Mouse (Mus musculus) heart, postnatal 25 days (tissue): ENCODE data around the gene Grtp1. TPM values are rescaled to one million over a fixed set of nuclear protein-coding genes. Genes with fewer than 3 reads are reported as not detected.

Source experiments
- DNase-seq: peaks from one replicate; pipeline ENCODE4 v3.0.0; 2022; ENCODE audit warnings: low spot score
- intact Hi-C: fragments of 180-260 bp; cut with DNase I; formaldehyde crosslinking; loops from one replicate; pipeline ENCODE4 v1.15.1; 2025
- total RNA-seq, 2 experiments: library from RNA; stranded (reverse); gene quantifications; 2 replicates each; pipeline ENCODE4 v1.2.3; 2021

Gene Grtp1
- total RNA-seq = 1 to 10 TPM; 4.1 to 5.2 TPM

DNA sequence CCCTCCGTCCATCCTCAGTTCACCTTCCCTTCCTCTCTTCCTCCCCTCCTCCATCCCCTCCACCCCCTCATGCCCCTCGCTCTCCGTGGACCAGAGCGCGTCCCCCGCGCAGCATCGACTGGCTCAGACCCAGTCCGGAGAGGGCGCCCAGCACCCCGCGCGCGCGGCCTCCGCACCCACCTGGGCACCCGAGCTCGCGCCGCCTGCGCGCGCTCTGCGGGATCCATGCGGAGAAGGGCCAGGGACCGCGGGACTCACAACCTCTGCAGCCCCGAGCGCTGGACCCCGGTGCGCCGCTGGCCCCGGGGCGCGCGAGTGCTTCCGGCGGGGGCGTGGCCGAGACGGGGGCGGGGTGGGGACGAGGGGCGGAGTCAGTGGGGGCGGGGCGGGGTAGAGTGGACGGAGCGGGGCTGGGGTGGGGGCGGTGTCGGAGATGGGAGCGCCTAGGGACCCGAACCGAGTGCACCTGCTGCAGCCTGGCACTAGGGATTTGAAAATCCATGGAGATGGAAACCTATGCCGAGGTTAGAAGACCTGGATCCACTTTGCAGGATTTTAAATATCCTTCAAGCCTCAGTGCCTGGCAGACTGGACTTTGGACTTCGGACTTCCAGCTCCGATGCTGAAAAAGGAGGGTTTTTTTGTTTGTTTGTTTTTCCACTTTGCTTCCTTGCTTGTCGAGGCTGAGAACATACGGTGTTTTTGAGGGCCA, at the start of gene Grtp1:
Grtp1 (minus strand) TSS at position 320 of the 712 bp plus-strand sequence.
- DNase-seq = no peak
- intact Hi-C loops = no loop called here

DNA sequence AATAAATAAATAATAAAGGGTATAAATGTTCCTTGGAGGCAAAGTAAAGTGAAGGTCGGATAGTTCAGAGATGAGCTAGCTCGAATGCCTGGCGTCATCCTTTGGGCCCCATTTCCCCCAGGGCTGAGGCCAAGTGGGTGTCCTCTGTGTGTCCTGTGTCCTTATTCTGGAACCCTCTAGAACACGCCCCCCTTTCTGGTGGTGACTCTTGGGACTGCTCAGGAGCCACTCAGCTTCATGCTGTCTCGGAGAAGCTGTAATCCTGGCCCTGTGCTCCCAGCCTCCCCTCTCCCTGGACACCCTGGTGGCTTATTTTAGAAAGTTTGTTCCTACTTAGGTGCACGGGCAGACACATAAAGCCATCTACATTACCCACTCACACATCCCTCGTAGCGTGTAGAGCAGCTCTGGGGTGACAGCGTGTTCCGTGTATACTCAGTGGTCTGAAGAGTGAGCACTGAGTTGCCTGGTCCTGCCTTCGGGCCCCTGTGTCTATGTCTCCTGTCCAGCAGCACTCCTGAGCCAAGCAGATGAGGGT, 44.0 kb upstream of the Grtp1 start:
- no peak for DNase-seq
- intact Hi-C loops = no loop called here

DNA sequence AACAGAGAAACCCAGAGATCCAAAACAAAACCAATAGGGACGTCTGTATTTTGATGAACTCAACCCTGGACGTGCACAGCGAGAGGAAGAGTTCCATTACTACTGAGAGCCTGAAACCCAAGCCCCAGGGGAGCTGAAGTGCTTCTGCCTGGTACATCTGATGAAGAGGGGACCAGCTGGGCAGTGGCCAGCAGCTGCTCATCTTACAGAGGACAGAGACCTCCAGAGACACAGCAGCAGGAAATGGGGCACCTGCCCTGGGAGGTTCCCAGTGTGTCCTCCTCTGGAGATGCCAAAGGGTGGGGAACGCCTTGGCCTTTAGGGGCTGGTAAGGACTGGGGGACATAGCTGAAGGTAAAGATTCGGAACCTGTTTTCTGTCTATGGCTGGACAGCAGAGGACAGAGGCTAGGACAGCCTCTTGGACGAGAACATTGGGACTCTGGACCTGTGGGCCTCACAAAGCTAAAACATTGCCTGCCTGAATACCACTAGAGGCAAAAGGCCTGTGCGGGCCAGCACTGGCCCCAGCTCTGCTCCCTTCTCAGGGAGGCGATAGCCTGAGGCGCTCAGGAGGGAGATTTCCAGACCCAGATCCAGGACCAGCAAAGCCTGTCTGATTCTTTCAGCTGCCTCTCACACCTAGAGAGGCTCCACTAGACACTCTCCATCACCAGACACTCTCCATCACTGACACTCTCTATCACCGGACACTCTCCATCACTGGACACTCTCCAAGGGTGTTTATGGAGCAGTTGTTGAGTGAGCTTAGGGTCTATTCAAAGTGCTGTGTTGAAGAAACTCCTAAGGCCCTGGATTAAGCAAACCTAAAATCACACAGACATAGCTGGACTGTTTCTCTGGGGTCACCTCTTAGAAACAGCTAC, 42.8 kb upstream of the Grtp1 start:
- intact Hi-C loops = no loop called here
- no peak for DNase-seq

DNA sequence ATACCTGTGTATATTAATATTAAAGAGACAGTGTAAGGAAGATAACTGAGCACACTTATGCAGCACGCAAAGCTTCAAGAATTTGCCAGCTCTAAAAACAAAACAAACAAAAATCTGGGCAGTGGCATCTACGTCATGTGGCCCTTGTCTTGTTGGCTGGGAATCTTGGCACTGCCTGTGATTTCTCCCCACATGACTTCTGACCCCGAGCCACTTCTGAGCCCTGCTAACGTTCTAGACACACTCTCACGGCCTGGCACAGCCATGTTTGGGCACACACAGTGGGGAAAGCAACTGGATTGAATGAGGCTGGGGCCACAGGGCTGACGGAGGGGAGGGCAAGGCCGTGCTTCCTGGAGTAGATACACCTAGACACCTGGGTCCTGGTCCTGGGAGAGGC, 40.3 kb upstream of the Grtp1 start:
- intact Hi-C loops = no loop called here
- no peak for DNase-seq

DNA sequence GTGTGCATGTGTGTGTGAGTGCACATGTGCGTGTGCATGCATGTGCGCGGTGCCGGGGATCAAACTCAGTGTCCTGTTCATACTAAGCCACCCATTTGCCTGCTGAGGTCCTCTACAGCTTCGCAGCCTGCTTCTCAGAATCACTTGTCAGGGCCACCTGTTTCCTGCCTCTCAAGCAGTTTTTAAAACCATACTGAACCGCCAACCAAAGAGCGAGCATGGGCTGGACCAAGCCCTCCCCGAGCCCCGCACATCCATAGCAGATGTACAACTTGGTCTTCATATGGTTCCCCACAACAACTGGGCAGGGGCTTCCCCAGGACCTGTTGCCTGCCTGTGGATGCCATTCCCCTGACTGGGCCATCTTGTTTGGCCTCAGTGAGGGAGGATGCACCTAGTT, 39.6 kb upstream of the Grtp1 start:
- DNase-seq = no peak
- intact Hi-C loops = no loop called here

DNA sequence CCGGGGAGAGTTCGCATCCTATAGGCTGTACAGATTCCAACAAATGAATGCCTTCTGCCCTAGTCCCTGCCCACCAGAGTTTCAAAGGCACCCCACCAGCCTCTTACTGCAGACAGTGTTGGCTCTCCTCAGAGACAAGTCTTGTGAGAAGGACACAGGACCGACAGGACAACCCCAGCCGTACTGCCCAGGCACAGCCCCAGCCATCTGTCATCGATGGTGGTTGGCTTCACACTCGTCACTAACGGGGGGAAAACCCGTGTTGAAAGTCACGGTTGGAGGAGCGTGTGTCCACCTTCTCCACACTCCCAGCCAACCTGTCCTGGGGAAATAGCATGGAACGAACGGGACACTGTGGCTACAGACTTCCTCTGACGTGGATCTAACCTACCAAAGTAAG, 34.4 kb upstream of the Grtp1 start:
- intact Hi-C loops = no loop called here

DNA sequence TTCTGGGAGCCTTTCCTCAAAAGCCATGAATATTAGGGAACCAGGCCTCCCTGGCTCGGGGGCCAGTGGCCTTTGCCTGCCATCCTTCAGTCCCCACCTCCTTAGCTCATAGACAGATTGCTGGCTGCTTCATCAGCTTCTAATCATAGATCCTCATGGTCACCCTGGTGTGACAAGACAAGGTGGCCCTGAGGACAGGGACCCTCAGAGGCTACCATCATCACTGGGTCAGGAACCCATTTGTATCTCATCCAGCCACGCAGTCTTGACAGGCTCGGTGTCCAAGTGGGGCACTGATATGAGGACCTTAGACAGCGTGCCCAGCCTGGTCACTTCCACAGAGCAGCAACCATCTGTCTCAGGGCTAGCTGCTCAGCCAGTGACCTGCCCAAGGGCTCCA, 30.1 kb upstream of the Grtp1 start:
- no peak for DNase-seq
- intact Hi-C loops = no loop called here

More for the DNA sequence above, 34.4 kb upstream of the Grtp1 start:
- no peak for DNase-seq

DNA sequence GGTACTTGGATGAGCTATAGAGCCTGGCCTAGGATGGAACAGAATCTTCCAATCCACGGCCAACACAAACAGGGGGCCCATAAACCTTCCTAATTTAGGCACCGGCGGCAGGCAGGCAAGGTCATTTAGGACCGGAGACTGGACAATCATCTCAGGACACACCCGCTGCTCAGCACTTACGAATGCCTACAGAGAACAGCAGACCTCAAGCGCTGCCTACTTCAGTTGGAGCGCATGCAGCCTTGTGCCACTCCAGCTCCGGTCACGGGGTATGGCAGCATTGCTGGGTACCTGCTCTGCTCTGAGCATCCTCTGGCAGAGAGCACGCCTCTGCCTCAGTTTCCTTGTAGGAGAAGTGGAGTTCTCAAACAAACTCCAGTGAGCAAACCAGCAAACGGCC, 29.4 kb upstream of the Grtp1 start:
- intact Hi-C loops = no loop called here

DNA sequence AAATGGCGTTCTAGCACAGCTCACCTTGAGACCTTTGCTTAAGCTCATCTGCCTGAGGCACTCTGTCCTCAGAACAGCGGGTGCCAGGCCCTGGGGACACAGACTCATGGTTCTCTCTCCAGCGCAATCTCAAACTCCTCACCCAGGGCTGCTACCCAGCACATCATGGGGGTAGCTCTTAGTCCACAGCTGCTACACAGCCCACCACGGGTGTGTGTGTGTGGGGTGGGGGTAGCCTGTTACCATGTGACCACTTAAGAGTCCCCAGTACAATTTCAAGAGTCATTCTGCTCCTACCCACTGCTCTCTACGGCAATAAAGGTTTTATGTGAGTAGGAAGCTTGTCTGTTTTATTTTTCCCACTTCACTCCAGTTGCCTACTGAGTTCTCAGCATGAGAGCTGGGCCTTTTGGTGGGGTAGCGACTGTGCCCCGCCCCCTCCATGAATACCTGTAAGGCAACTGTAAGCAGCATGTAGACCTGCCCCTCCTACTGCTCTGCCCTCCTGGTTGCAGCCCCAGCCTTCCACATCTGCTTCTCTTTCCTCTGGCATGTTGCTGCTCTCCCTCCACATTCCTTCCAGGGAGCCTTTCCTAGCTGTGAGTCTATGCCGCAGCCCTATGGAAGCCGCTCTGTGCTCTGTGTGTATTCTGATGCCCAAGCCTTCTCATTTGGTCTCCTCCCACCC, 28.6 kb upstream of the Grtp1 start:
- DNase-seq = no peak
- intact Hi-C loops = no loop called here

More for the DNA sequence above, 29.4 kb upstream of the Grtp1 start:
- no peak for DNase-seq

DNA sequence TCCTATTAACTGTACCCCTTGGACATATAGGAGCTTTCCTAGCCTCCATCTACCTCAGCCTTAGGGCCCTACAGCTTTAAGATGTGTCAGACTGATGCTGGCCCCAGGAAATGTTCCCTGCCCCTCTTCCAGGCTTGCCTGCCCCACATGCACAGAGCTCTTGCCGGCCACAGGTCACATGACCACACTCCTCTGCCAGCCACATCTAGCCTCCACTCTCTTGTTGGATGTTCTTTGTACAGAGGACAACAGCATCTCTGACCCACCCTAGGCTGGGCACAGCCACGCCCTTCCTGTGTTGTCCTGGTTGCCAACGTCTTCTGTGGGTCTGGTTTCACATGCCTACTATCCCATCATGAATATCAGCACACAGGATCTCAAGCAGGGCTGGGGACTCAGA, 26.8 kb upstream of the Grtp1 start:
- intact Hi-C loops = no loop called here
- no peak for DNase-seq

DNA sequence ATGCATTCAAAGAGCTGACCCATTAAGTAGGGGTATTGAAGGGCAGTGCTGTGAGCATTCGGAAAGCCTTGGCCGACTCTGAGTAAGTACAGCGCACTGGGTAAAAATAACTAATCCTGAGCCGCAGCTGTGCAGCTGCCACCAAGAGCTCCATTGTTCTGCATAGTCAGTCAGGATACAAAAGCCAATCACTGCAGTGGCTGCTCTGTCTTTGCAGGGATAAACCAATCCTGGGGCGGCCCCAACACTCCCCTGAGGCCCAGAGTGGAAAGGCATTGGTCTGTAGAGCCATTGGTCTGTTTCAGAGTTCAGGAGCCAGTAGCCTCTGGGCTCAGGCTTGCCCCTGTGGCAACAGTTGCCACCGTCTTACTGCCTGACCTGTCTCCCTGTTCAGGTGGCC, 25.9 kb upstream of the Grtp1 start:
- intact Hi-C loops = no loop called here
- no peak for DNase-seq

DNA sequence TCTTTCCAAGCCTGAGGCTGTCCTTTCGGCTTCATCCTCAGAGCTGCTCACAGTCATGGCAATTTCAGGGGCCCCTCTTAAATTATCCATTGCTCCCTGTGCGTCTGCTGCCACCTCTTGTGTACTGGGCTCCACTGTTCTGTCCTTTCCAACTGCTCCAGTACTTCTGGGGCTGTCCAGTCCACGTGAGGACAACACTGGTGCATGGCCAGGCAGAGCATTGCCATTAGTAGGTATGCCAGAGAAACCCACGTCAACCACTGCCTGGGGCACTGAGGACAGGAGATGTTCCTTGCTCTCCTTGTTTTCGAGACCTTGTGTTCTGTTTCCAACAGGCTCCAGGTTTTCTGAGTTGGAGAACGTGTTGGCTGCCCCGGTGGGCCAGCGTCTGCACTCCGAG, 24.0 kb upstream of the Grtp1 start:
- intact Hi-C loops = no loop called here
- DNase-seq = no peak

DNA sequence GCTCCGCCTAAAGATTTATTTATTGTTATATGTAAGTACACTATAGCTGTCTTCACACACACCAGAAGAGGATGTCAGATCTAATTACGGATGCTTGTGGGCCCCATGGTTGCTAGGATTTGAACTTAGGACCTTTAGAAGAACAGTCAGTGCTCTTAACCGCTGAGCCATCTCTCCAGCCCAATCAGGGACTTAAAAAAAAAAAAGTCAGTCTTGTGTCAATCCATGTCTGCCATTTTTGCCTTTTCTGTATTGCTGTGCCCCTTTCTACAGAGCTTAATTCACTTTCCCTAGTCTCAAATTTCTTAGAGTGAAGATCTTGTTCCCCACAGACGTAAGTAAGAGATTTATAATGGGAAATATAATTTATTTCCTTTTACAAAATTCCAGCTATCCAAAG, 18.0 kb upstream of the Grtp1 start:
- DNase-seq = no peak
- intact Hi-C loops = loop anchor here (10.0 kb wide), 1 partner anchor 324 kb away; no protein-coding TSS in a partner anchor

DNA sequence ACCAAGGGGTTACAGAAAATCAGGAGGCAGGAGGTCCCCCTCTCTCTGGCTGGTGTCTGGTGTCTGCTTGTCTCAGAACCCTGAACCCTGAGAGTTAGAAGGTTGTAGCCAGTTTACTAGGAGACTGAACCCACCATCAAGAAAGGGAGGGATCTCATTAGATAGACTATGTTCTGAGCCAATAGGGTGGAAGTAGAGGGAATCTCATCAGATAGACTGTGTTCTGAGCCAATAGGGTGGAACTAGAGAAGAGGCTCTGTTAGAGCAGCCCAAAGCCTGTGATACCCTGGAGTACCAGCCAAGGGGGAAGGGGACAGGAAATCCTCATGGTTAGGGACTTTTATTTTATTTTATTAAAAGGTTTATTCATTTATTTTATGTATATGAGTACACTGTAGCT, 17.6 kb upstream of the Grtp1 start:
- DNase-seq = no peak
- intact Hi-C loops = loop anchor here (10.0 kb wide), 1 partner anchor 323 kb away; no protein-coding TSS in a partner anchor

DNA sequence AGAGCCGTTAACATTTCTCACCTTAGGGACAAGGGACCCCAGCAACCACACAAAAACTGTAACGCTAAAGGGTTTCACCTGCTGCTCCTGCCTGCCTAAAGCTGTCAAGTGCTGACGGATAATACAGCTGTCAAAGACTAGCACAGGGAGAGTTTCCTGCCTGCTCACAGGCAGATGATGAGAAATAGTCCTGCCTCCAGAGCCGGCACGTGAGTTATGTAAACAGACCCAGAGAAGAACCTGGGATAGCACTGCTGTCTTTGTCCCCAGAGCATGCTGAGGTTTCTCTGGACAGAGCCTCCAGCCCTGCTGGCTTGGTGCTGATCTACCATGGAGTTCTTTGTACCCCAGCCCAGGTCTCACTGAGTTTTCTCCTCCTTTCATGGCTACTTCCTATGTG, 16.7 kb upstream of the Grtp1 start:
- no peak for DNase-seq
- intact Hi-C loops = loop anchor here (10.0 kb wide), 1 partner anchor 322 kb away; no protein-coding TSS in a partner anchor

DNA sequence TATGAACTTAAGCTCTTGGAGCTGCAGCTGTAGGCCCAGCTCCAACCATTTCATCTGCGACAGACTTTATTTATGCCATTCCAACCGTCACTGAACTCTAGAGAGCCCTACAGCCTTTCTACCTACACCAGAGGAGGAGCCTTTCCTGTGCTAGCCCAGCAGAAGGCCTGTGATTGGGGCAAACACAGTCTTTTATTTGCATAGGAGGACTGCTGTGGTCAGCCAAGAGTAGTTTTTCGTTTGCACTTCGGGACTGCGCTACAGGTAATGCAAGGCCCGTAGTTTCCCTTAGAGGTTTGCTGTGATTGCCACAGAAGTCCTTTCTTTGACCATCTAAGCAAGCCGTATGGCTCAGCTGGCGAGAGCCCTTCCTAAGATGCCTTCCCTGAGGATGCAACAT, 16.0 kb upstream of the Grtp1 start:
- intact Hi-C loops = loop anchor here (10.0 kb wide), 1 partner anchor 322 kb away; no protein-coding TSS in a partner anchor
- no peak for DNase-seq

DNA sequence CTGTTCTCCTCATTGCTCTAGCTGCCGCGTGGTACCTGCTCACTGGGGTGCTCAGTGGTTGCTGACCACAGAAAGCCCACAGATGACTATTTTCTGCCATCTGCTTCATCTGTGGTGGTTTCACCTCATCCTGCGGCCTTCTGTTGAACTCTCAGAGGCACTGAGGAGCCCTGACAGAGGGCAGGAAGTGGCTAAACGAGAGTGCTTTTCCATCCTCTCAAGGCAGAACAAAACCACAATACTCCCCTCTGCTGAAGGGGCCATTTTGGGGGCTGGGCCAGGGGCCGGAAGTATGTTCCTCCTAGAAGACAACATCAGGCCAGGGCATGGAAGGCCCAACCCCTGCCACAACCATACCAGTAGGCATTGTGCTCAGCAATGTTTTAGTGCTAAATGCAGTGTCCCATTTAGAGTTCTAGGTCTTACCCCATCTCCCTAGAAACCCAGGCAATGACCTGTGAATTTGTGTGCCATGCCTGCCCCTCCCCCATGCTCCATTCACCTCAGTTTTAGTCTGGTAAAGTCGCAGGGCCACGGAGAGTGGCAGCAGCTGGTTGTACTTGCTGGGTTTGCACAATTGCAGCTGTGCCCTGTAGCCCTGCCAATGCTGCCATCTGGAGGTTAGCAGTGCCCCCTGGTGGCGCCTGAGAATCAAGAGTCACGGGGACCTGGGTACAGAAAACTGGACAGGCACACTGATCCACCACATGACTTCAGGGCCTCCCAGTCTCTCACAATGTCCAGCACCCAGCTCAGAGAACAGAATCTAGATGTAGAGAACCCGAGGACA, 13.3 kb upstream of the Grtp1 start:
- peak; percentile 66 for DNase-seq
- intact Hi-C loops = loop anchor here (5.0 to 10.0 kb wide), 3 partner anchors 39 to 319 kb away; partner anchors contain the start of gene Adprhl1

DNA sequence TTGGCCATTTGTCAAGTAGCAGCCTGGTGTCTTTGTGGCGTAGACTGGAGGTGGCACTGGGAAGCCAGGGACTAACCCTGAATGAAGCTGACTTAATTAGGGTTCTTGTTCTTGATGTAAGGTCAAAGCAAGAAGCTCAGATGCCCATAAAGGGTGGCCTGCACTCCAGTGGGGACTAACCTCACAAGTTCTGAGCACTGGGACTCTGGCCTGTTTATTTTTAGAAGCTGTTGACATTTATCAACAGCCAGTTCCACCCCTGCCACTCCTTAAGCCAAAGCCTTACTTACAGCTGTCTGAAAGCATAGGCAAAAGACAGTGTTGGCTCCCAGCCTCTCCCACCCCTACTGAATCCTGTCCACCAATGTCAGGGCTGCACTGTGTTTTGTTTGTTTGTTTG, 9.3 kb upstream of the Grtp1 start:
- DNase-seq = no peak
- intact Hi-C loops = loop anchor here (5.0 to 10.0 kb wide), 4 partner anchors 43 to 315 kb away; partner anchors contain the start of gene Adprhl1

DNA sequence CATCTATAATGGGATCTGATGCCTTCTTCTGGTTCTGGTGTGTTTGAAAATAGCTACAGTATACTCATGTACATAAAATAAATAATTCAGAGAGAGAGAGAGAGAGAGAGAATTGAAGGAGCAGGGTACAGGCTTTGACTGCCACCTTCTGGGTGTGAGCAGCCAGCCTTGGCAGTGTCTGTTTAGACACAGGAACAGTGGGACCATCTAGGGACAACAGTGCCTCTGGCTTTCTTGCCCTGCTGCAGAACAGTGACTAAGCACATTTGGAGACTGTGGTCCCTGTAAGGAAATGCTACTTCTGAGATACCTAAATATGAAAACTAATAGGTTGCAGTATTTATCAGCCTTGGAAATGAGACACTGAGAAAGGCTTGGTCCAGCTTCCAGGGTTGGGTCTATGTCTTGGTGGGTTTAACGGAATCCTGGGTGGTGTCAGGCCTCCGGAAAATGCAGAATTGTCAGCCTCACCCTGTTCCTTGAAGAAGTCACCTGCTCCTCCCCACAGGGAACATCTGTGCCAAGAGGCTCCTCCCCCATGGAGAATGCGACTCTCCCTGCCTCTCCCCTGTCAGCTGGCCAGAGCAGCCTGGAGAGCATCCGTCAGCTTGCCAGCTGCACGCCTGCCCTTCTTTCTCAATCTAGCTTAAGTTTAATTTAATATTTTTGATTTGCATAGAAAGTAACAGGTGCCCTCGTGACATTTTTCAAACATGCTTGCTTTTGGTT, 8.4 kb upstream of the Grtp1 start:
- DNase-seq = no peak
- intact Hi-C loops = loop anchor here (5.0 kb wide), 1 partner anchor 76 kb away; no protein-coding TSS in a partner anchor
